Mouse (Mus musculus): ENCODE measurements around the gene Hpse. TPM values are rescaled to one million over a fixed set of nuclear protein-coding genes. Genes with fewer than 3 reads are reported as not detected.
A peak's percentile ranks its signal among the peaks of the same experiment; 100 is the strongest.

The Hpse gene
- polyA plus RNA-seq, 1 experiment, result 0.66 TPM

DNA sequence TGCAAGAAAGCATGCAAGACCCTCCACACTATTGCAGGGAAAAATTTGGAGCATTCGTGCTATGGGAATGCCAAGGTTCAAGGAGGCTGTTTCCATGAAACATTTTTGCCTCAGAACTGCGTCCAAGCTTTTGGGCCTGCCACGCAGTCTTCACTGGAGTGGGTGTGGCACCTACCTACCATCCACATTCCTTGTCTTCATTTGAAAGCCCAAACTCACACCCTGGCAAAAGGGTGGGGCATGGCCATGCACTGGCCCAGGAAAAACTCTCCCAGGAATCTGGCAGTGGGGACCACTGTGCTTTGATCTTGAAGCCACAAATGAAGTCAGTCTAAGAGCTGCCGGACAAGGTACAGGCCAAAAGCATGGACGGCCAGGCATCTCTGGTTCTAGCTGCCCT, 38.6 kb upstream of the Hpse start:
- TF ChIP-seq POLR2A (IDR thresholded peaks at IDR 0.05; ENCODE audit: insufficient read length, low read depth), result no peak
- no peak for TF ChIP-seq MYOG (IDR thresholded peaks at IDR 0.05; ENCODE audit: control insufficient read depth in 1 of 3, insufficient read depth in 1 of 3, insufficient read length in 2 of 3, low read depth in 2 of 3)
- TF ChIP-seq SRF (IDR thresholded peaks at IDR 0.05; ENCODE audit: control insufficient read depth, insufficient read length, low read depth), result no peak
- TF ChIP-seq POLR2AphosphoS2 (IDR thresholded peaks at IDR 0.05; ENCODE audit: insufficient read length, low read depth), result no peak
- no peak for TF ChIP-seq TCF12 (IDR thresholded peaks at IDR 0.05; ENCODE audit: insufficient read depth, poor library complexity, severe bottlenecking)
- TF ChIP-seq USF1 (IDR thresholded peaks at IDR 0.05; ENCODE audit: low read depth), result no peak
- TF ChIP-seq MYOD1 (IDR thresholded peaks at IDR 0.05; ENCODE audit: control insufficient read depth in 1 of 3, insufficient read length in 2 of 3, low read depth in 2 of 3), result no peak
- TF ChIP-seq REST (IDR thresholded peaks at IDR 0.05; ENCODE audit: insufficient read depth, insufficient read length), result no peak
- no peak for TF ChIP-seq E2F4 (IDR thresholded peaks at IDR 0.05; ENCODE audit: insufficient read depth)
- no peak for TF ChIP-seq MAX (IDR thresholded peaks at IDR 0.05; ENCODE audit: low read depth)
- no peak for TF ChIP-seq CEBPB (IDR thresholded peaks at IDR 0.05; ENCODE audit: insufficient read depth, poor library complexity, severe bottlenecking)
- no peak for TF ChIP-seq TCF3 (IDR thresholded peaks at IDR 0.05; ENCODE audit: insufficient read length, low read depth)
- no peak overlapping the region for H3K4me3 ChIP-seq
- no peaks in the 10 kb centered on the region for H3K36me3 ChIP-seq (ENCODE audit: control insufficient read depth, insufficient read depth)
- H3K79me2 ChIP-seq (ENCODE audit: control insufficient read depth, insufficient read depth), result no peaks in the 10 kb centered on the region
- H3ac ChIP-seq (ENCODE audit: control insufficient read depth, insufficient read length), result no peak overlapping the region
- no peaks in the 10 kb centered on the region for H3K27me3 ChIP-seq (ENCODE audit: control insufficient read depth, insufficient read depth, insufficient read length)
- H3K4me2 ChIP-seq (ENCODE audit: low read depth), result no peak overlapping the region

DNA sequence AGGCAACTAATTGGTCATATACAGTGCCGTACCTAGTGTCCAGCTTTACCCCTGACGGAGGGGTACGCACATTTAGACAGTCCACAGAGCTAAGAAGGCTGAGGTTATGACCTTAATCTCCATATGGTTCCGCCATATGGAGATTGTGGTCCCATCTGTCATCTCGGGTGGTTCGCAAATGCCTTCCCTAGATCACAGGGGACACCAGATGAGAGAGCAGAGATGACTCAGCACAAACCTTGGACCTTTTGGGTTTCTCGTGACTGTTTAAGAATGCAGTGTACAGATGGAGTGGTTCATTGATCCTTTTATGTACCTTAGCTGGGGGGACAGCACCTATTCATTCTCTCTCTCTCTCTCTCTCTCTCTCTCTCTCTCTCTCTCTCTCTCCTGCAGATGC, 33.9 kb upstream of the Hpse start:
- no peaks in the 10 kb centered on the region for H3K36me3 ChIP-seq (ENCODE audit: control insufficient read depth, insufficient read depth)
- no peak for TF ChIP-seq SRF (IDR thresholded peaks at IDR 0.05; ENCODE audit: control insufficient read depth, insufficient read length, low read depth)
- TF ChIP-seq MYOG (IDR thresholded peaks at IDR 0.05; ENCODE audit: control insufficient read depth in 1 of 3, insufficient read depth in 1 of 3, insufficient read length in 2 of 3, low read depth in 2 of 3), result no peak
- no peak for TF ChIP-seq MYOD1 (IDR thresholded peaks at IDR 0.05; ENCODE audit: control insufficient read depth in 1 of 3, insufficient read length in 2 of 3, low read depth in 2 of 3)
- TF ChIP-seq POLR2A (IDR thresholded peaks at IDR 0.05; ENCODE audit: insufficient read length, low read depth), result no peak
- TF ChIP-seq POLR2AphosphoS2 (IDR thresholded peaks at IDR 0.05; ENCODE audit: insufficient read length, low read depth), result no peak
- TF ChIP-seq REST (IDR thresholded peaks at IDR 0.05; ENCODE audit: insufficient read depth, insufficient read length), result no peak
- no peak for TF ChIP-seq TCF12 (IDR thresholded peaks at IDR 0.05; ENCODE audit: insufficient read depth, poor library complexity, severe bottlenecking)
- TF ChIP-seq TCF3 (IDR thresholded peaks at IDR 0.05; ENCODE audit: insufficient read length, low read depth), result no peak
- TF ChIP-seq E2F4 (IDR thresholded peaks at IDR 0.05; ENCODE audit: insufficient read depth), result no peak
- no peak overlapping the region for H3K4me3 ChIP-seq
- no peaks in the 10 kb centered on the region for H3K79me2 ChIP-seq (ENCODE audit: control insufficient read depth, insufficient read depth)
- no peak overlapping the region for H3ac ChIP-seq (ENCODE audit: control insufficient read depth, insufficient read length)
- H3K27me3 ChIP-seq (ENCODE audit: control insufficient read depth, insufficient read depth, insufficient read length), result no peaks in the 10 kb centered on the region
- no peak overlapping the region for H3K4me2 ChIP-seq (ENCODE audit: low read depth)

- Histone ChIP-seq H3K36me3 (ENCODE audit: control insufficient read depth, insufficient read depth) (no peaks in the 10 kb centered on the region), H3K4me2 (ENCODE audit: low read depth) (peak overlapping the region; percentile 62), H3K4me3 (no peak overlapping the region), H3ac (ENCODE audit: control insufficient read depth, insufficient read length) (no peak overlapping the region), H3K27me3 (ENCODE audit: control insufficient read depth, insufficient read depth, insufficient read length) (no peaks in the 10 kb centered on the region), H3K79me2 (ENCODE audit: control insufficient read depth, insufficient read depth) (no peaks in the 10 kb centered on the region)
- TF ChIP-seq TCF3 (IDR thresholded peaks at IDR 0.05; ENCODE audit: insufficient read length, low read depth) (peak; percentile 19), TCF12 (IDR thresholded peaks at IDR 0.05; ENCODE audit: insufficient read depth, poor library complexity, severe bottlenecking) (peak; percentile 67), E2F4 (IDR thresholded peaks at IDR 0.05; ENCODE audit: insufficient read depth) (no peak), USF1 (IDR thresholded peaks at IDR 0.05; ENCODE audit: low read depth) (no peak), CEBPB (IDR thresholded peaks at IDR 0.05; ENCODE audit: insufficient read depth, poor library complexity, severe bottlenecking) (no peak), POLR2A (IDR thresholded peaks at IDR 0.05; ENCODE audit: insufficient read length, low read depth) (no peak), MYOD1 (IDR thresholded peaks at IDR 0.05; ENCODE audit: control insufficient read depth in 1 of 3, insufficient read length in 2 of 3, low read depth in 2 of 3) (peak; percentile 76 to 96 (median 93)), REST (IDR thresholded peaks at IDR 0.05; ENCODE audit: insufficient read depth, insufficient read length) (no peak), MAX (IDR thresholded peaks at IDR 0.05; ENCODE audit: low read depth) (no peak), MYOG (IDR thresholded peaks at IDR 0.05; ENCODE audit: control insufficient read depth in 1 of 3, insufficient read depth in 1 of 3, insufficient read length in 2 of 3, low read depth in 2 of 3) (peak; percentile 77 to 94 (median 93))
Observed at GRCm38 (mm10) chr5:100751655-100752054, 32.1 kb upstream of the Hpse start.

- Histone ChIP-seq H3K4me2 (ENCODE audit: low read depth) (peak overlapping the region; percentile 62), H3K79me2 (ENCODE audit: control insufficient read depth, insufficient read depth) (no peaks in the 10 kb centered on the region), H3K27me3 (ENCODE audit: control insufficient read depth, insufficient read depth, insufficient read length) (no peaks in the 10 kb centered on the region), H3K4me3 (no peak overlapping the region), H3ac (ENCODE audit: control insufficient read depth, insufficient read length) (no peak overlapping the region), H3K36me3 (ENCODE audit: control insufficient read depth, insufficient read depth) (no peaks in the 10 kb centered on the region)
- TF ChIP-seq SRF (IDR thresholded peaks at IDR 0.05; ENCODE audit: control insufficient read depth, insufficient read length, low read depth) (no peak), MYOD1 (IDR thresholded peaks at IDR 0.05; ENCODE audit: control insufficient read depth in 1 of 3, insufficient read length in 2 of 3, low read depth in 2 of 3) (peak in 2 of 3 experiments; percentile 88 to 90), MYOG (IDR thresholded peaks at IDR 0.05; ENCODE audit: control insufficient read depth in 1 of 3, insufficient read depth in 1 of 3, insufficient read length in 2 of 3, low read depth in 2 of 3) (peak in 2 of 3 experiments; percentile 36 to 81)
Observed at GRCm38 (mm10) chr5:100750617-100751255, 31.2 kb upstream of the Hpse start.

DNA sequence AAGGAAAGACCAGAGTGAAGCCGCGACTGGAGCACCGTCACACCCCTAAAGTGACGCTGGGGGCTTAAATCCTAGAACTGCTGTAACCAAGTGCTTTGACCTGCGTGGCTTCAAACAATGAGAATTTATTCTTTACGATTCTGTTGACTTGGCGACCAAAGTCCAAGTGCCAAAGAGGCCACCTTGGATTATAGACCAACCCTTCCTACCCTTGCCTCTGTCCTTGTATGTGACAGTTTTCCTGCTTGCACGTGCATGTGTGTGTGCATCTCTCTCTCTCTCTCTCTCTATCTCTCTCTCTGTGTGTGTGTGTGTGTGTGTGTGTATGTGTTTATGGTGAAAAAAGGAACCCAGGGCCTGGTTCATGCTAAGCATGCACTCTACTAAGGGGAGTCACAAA, 19.3 kb upstream of the Hpse start:
- Histone ChIP-seq H3K27me3 (ENCODE audit: control insufficient read depth, insufficient read depth, insufficient read length) (no peaks in the 10 kb centered on the region), H3K36me3 (ENCODE audit: control insufficient read depth, insufficient read depth) (no peaks in the 10 kb centered on the region), H3ac (ENCODE audit: control insufficient read depth, insufficient read length) (no peak overlapping the region), H3K4me2 (ENCODE audit: low read depth) (no peak overlapping the region), H3K79me2 (ENCODE audit: control insufficient read depth, insufficient read depth) (no peaks in the 10 kb centered on the region), H3K4me3 (no peak overlapping the region)
- no peak for TF ChIP-seq TCF3 (IDR thresholded peaks at IDR 0.05; ENCODE audit: insufficient read length, low read depth)
- no peak for TF ChIP-seq USF1 (IDR thresholded peaks at IDR 0.05; ENCODE audit: low read depth)
- no peak for TF ChIP-seq SRF (IDR thresholded peaks at IDR 0.05; ENCODE audit: control insufficient read depth, insufficient read length, low read depth)
